Mouse (Mus musculus) thymus, postnatal 25 days (tissue): ENCODE measurements around the gene Rps19.
"Not testable (repeated sequence)": the region's sequence is repeated elsewhere in the genome, so short reads cannot be mapped to it uniquely, and the experiment has no call there.

ENCODE experiments used
- DNase-seq: peaks from one replicate; pipeline ENCODE4 v3.0.0; 2022

Gene Rps19

GRCm38 (mm10) chr7:24877588-24877987 is 6.6 kb upstream of the Rps19 start:
- DNase-seq = no peak

- DNase-seq = no peak
These were observed 4.6 kb upstream of the Rps19 start for GRCm38 (mm10) chr7:24879620-24880019.

DNA sequence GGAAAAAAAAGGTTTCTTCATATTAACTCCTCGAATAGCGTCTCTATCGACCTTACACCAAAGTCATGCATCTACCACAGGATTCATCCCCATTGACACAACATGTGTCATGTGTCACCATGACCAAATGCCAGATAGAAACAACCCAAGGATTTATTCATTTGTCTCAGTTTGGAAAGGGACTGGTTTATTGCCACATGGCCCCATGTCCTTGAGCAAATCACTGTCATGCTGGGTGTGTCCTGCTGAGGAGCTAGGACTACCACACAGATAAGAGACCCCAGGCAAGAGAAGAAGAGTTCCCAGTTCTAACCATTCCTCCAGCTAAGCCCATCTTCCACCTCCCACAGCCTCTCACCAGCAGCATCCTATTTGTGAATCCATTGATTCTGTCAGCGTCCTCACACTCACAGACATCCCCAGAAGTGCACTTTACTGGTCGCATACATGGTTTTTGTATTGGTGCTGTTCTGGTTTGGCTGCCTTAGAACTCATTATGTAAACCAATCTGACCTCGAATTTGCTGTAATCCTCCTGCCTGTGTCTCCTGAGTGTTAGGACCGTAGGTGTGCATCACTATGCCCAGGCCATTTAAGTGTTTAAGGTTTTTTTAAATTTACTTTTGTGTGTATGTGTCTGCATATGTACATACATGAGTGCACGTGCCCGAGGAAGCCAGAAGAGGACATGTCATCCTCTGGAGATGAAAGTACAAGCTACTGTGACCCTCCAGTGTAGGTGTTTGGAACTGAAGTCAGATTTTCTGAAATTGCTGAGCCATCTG is 1.6 kb upstream of the Rps19 start:
- no peak for DNase-seq

DNA sequence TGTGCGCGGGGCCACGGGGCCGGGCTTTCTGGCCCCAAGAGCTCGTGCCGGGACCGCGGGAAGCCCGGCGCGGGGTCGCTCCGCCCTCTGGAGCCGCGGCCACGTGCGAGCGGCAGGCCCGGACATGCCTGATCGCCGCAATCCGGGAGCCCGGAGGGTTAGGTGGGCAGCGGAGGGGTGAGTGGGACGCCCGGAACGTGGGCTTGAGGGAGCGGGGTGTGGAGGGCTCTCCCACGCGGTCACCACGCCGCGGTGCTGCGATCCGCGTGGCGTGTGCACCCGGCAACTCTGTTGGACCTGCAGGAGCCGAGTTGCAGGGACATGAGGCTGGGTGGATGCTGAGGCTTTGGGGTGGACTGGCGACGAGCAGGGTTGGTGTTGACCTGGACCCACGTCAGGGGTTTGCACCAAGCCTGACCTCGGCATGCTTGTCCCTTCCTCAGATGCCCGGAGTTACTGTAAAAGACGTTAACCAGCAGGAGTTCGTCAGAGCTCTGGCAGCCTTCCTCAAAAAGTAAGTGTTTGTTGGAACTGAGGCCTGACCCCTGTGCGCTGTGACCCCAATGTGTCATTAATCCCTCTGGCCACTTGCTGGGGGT is 621 bp downstream of the Rps19 start:
- DNase-seq = no peak

- DNase-seq = no peak
These were observed 1.5 kb downstream of the Rps19 start for GRCm38 (mm10) chr7:24885468-24886307.

DNA sequence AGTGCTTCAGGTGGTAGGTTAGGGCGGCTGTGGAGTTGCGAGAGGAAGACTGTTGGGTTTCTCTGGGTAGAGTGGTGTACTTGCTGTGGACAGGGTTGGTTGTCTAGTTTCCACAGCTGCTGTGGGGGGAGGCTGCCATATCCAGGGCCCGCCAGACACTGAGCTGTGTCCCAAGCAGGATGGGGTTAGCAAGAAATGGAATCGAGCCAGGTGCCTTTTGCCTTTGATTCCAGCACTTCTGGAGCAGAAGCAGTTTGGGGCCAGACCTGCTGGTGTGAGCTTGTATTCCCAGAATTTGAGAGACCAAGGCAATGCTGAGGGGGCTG is 2.1 kb downstream of the Rps19 start:
- no peak for DNase-seq

- DNase-seq = no peak
These were observed 2.9 kb downstream of the Rps19 start for GRCm38 (mm10) chr7:24887096-24887495.

DNA sequence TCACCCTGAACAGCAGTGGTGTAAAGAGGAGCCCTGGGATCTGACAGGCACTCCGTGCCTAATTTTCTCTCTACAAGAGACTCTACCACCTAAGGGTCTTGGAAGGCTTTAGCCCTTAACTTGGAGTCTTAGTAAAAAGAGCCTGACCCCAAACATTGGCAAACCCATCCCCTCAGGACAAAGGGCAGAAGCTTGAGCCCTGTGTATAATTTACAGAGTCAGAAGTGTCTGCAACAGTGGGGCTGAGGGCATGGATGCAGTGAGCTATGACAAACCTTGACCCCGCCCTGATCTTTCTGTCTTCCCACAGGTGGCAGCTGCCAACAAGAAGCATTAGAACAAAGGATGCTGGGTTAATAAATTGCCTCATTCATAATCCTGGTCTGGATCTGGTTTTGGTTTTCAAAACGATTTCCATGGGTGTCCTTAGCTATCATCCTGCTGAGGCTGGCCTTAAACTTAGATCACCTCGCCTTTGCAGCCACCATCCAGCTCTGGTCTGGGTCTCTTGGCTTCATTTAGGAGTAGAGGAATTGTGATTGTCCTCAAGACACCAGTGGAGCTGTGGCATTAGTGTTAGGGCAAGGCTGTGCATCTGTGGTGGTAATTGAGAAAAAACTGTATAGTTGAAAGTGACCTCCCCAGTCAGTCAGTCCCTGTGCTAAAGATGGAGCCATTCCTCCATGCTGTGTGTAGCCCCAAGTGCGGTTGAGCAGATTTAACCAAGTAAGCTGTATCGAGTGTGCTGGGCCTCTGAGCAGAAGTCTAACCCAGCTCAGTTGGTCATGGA is 5.5 kb downstream of the Rps19 start:
- DNase-seq = no peak

DNA sequence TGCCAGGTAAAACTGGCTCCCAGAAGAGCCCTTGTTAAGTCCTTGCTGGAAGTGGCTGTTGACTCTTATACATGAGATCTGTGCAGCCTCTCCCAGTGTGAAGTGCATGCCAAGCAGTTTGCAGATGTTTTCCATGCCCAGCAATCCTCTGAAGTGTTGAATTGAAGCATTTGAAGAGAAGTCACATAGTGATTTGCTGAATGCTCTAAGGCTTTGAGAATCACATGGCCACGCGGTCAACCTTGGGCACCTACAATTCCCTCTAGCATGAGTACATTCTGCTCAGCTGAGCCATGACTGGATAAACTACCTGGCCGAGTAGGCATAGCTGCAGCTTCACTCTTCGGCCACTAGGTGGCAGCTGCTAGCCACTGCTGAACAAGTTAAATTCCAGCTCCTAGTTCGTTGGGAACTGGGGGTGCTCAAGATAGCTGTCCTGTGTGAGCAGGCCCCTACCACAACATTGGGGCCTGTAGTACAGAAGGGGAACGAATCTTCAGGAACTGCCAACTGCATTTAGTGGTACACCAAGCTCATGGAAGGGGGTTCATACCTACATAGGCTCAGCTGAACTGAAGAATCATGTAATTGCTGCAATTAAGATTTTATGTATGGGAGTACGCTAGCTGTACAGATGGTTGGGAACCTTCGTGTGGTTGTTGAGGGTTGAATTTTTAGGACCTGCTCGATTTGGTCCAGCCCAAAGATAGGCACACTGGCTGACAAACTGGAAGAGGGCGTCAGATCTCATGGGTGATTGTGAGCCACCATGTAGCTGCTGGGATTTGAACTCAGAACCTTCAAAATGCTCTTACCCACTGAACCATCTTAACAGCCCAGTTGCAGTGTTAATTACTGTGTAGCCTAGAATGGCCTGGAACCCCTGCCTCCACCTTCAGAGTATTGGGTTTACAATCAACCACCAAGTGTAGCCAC is 6.4 kb downstream of the Rps19 start:
- DNase-seq = peak; percentile 78

DNA sequence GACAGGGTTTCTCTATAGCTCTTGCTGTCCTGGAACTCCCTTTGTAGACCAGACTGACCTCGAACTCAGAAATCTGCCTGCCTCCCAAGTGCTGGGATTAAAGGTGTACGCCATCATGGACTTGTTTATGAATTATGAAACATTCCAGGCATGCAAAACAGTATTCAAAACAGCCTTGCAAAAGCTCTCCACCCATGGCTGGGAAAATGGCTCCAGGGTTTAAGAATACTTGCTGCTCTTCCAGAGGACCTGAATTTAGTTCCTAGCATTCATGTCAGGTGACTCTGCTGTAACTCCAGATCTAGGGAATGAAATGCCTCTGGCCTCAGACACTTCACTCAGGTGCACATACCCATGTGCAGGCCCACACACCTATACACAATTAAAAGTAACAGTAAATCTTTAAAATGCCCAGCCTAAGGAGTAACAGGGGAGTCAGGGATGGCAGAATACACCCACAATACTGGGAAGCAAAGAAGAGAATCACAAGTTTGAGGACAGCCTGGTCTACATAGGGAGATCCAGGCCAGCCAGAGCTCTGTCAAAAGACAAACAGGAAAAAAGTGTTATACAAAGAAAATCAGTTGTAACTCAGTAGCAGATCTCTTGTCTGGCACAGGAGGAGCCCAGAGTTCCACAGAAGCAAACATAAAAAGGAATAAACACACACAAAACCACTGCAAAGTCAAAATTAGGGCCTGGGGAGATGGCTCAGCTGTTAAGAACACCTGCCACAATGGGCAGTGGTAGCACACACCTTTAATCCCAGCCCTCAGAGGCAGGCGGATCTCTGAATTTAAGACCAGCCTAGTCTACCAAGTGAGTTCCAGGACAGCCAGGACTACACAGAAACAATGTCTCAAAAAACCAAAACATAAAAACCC is 7.3 kb downstream of the Rps19 start:
- DNase-seq = no peak

DNA sequence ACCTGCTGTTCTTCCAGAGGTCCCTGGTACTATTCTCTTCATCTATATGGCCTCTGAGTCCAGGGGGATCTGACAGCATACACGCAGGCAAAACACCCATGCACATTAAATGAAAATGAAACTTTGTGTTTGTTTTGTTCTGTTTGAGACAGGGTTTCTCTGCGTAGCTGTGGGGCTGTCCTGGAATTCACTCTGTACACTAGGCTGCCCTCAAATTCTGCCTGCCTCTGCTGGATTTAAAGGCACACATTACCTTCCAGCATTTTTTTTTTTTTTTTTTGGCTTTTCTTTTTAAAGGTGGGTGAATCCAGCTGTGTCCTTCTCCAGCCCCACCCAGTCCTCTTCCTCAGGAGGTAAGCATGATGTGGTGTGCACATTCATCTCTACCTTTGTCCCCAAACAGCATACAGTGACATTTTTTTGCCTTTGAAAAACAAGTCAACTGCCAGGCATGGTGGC is 8.0 kb downstream of the Rps19 start:
- DNase-seq = no peak

DNA sequence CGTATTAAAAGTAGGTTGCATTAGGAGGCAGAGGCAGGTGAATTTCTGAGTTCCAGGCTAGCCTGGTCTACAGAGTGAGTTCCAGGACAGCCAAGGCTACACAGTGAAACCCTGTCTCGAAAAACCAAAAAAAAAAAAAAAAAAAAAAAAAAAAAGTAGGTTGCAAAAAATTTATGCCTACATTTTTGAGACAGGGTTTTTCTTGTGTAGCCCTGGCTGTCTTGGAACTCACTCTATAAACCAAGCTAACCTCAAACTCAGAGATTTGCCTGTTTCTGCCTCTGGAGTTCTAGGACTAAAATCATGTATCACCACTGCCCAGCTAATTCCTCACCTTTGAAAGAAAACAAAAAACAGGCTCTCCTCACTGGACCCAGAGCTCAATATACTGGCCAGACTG is 11.6 kb downstream of the Rps19 start:
- not testable (repeated sequence) for DNase-seq

- DNase-seq = no peak
These were observed 12.1 kb downstream of the Rps19 start for GRCm38 (mm10) chr7:24896269-24896668.

DNA sequence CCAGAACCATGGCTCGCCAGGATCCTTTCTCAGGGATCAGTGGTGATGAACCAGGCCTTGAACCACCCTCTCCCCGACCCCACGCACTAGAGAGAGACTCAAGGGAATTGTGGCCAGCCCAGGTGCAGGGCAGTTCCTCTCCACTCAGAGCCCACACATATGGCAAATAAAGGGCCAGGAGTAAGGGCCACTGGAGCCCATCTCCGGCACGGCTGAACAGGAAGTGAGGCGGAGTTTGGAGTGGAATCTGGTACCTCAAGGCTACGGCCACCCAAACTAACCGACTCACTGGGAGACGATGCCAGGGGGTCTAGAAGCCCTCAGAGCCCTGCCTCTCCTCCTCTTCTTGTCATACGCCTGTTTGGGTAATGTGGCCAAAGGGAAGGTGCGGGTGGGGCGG is 13.1 kb downstream of the Rps19 start, which contains the start of gene Cd79a:
TSS of gene Cd79a (plus strand) at position 158 of the 400 bp plus-strand sequence.
- no peak for DNase-seq

DNA sequence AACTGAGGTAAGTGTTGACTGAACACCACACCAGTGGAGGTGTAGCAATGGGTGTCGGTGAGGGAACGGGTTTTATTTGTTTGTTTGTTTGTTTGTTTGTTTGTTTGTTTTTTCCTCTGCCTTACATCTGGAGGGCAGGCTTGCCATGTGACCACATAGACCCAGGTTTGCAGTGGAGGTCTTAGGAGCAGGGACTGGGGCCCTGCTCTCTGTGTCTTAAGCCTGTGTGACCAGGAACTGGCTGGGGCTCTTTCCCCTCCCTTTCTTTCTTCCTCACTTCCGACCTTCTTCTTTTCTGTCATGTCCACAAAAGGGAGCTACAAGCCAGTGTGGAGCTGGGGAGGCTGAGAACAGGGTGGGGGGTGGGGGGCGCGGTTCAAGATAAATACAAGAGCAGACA is 13.8 kb downstream of the Rps19 start:
- no peak for DNase-seq

DNA sequence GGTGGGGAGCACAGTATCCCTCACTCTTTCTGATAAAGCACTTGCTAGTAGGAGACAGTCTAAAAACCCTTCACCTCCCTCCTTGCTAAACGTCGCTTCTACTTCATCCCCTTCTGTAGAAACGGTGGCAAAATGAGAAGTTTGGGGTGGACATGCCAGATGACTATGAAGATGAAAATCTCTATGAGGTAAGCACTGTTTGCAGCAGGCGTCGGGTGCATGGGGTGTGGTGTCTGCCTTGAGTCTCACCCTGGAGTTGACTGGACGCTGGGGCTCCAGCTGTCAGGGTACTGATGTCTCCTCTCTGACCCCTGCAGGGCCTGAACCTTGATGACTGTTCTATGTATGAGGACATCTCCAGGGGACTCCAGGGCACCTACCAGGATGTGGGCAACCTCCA is 16.9 kb downstream of the Rps19 start:
- DNase-seq = no peak

GRCm38 (mm10) chr7:24901842-24902241 is 17.7 kb downstream of the Rps19 start:
- DNase-seq = peak; percentile 41

GRCm38 (mm10) chr7:24902264-24902629 is 18.1 kb downstream of the Rps19 start:
- DNase-seq = no peak

GRCm38 (mm10) chr7:24902630-24903443 is 18.7 kb downstream of the Rps19 start, which contains the start of gene Arhgef1:
Arhgef1 (plus strand) TSS chr7:24902912.
- peak; percentile 86 for DNase-seq

DNA sequence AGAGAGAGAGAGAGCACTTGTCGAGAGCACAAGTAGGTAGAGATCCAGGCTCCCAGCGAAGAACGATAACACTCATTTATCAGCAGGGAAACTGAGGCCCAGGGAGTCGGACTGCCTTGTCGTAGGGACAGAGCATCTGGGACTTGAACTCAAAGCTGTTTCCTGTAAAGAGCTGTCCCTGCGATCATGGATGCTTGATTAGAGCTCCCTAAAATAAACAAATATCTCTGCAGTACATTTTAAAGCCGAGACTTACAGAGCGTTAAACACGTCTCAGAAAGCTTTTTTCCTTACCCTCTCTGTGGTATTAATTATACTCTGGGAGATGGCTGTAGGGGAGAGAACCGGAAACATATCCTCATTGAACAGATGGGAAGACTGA is 19.3 kb downstream of the Rps19 start:
- peak; percentile 33 for DNase-seq
